Mouse (Mus musculus) neural tube, embryonic 10.5 days (tissue): Measurements from ENCODE around the gene Unc13b.

Experiments used
- DNase-seq: peaks from one replicate; pipeline ENCODE4 v3.0.0-alpha.2; 2017; ENCODE audit warnings: low spot score; ENCODE audit errors: extremely low spot score

Gene Unc13b

GRCm38 (mm10) chr4:43217997-43218396 is 159.2 kb downstream of the Unc13b start:
- no peak for DNase-seq

GRCm38 (mm10) chr4:43231821-43232220 is 173.1 kb downstream of the Unc13b start:
- DNase-seq = no peak

- DNase-seq = no peak
Observed at GRCm38 (mm10) chr4:43232985-43233384, 174.2 kb downstream of the Unc13b start.

GRCm38 (mm10) chr4:43233489-43233888 is 174.7 kb downstream of the Unc13b start:
- DNase-seq = no peak

DNA sequence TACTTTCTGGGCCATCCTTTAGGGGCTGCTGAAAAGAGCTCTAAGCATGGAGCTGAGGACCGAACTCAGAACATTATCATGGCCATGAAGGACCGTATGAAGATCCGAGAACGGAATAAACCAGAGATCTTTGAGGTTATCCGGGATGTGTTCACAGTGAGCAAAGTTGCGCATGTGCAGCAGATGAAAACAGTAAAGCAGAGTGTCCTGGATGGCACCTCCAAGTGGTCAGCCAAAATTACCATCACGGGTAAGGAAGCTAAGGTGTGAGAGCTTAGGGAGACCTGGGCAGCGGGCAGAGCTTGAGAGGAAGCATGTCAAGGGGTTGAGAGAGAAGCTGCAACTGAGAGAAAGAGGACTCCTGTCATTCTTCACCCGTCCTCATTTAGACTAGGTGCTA is 178.1 kb downstream of the Unc13b start:
- DNase-seq = no peak

DNA sequence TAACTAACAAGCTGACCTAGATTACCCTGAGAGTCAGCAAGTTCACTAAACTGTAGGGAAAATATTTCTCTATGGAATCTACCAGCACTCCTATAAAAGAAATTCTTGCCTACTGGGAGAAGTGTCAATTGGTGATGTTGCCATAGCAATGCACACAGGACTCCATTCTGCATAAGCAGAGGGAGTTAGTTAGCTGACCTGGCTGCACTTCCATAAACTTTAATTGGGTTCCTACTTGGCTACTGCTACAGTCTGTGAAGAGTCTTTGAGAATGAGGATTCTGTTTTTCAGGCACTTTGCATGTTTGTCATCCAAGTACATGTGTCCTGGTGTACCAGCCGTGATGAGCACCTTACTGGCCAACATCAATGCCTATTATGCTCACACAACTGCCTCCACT is 182.0 kb downstream of the Unc13b start:
- DNase-seq = no peak

DNA sequence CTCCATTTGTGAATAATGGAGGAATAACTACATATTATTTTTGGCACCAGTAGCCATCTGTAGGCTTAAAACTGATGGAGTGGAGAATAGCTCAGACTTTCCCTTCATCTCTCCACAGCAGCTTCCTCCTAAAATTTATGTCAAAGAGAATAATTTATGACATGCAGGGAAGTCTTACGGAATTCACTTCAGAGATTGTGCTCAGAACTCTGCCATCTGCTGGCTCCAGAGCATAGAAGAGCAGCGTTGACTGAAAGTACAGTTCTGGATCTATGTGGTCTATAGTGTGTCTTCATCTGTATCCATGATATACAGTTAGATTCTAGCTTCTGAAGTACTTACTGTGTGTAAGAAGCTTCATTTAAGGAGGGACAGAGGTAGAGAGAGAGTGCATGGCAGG is 185.3 kb downstream of the Unc13b start:
- no peak for DNase-seq

DNA sequence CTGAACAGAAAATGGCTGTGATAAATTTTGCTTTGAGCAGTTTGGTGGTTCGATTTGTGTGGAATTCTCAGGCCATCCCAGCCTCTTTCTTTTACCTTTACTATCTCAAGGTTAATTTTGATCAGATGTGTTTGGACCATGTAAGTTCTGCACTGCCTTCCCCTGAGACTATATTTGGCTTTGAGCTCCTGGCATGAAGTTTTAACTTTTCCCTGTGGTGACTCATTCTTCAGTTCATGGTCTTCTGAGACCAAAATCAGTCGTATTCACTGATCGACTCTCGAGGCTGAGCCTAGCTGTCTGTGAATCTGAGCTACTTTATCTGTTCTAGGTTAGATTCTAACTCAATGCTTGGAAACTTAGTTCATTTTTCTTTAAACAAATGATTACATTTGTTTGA is 187.0 kb downstream of the Unc13b start:
- DNase-seq = no peak

- peak; percentile 16 for DNase-seq
Observed at GRCm38 (mm10) chr4:43248026-43248425, 189.3 kb downstream of the Unc13b start.

GRCm38 (mm10) chr4:43248909-43249308 is 190.2 kb downstream of the Unc13b start:
- no peak for DNase-seq

DNA sequence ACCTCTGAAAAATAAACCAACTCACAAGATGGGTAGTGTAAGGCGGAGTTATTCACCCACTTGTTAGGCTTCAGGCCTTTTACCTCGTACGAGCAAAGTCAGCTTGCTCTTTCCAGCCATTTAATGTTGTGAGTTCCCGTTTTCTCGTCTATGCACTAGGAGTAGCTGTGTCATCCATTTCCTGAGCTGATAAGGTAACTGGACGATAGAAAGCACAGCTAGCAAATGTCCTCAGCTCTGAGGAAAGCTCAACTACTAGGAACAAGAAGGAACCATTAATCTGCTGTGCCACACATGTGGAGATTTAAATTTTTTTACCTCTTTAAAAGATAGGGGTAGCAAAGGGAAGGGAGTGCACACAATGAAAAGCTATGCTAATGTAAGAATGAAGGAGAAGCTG is 192.5 kb downstream of the Unc13b start:
- no peak for DNase-seq

GRCm38 (mm10) chr4:43257040-43257439 is 198.3 kb downstream of the Unc13b start:
- no peak for DNase-seq

GRCm38 (mm10) chr4:43258556-43258955 is 199.8 kb downstream of the Unc13b start:
- DNase-seq = no peak

DNA sequence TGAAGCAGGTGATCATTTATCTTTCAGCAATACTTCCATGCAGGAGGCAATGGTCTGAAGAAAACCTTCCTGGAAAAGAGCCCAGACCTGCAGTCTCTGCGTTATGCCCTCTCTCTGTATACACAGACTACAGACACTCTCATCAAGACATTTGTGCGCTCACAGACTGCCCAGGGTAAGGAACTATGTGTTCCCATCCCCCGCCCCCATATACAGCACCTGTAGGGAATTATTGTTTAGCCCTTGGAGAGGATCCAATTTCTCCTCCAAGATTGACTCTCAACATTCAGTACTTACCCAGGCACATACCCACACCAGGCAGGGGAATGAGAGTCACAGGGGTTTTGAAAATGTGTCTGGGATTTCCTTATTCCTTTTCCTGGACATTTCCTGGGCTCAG is 200.7 kb downstream of the Unc13b start:
- no peak for DNase-seq

GRCm38 (mm10) chr4:43260096-43260495 is 201.3 kb downstream of the Unc13b start:
- DNase-seq = no peak

- DNase-seq = no peak
Observed at GRCm38 (mm10) chr4:43262821-43263220, 204.1 kb downstream of the Unc13b start.

DNA sequence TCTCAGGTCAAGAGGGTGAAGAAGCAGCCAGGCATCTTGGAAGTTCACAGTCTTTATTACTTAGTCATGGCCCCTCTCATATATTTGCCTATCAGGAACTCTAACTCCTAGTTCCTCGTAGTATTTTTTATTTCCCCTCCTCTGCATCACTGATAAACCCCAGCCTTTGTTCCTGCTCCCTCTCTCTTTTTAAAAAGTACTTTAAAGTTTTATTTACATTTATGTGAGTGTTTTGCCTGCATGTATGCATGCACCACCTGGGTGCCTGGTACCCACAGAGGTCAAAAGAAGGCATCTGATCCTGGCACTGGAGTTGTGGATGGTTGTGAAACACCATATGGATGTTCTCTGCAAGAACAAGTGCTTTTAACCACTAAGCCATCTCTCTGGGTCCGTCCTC is 207.4 kb downstream of the Unc13b start:
- no peak for DNase-seq

- DNase-seq = peak; percentile 74
Observed at GRCm38 (mm10) chr4:43266623-43267322, 208.0 kb downstream of the Unc13b start, which contains the start of gene Atp8b5. Atp8b5 (plus strand) TSS chr4:43267159.

GRCm38 (mm10) chr4:43267323-43267658 is 208.5 kb downstream of the Unc13b start:
- no peak for DNase-seq

DNA sequence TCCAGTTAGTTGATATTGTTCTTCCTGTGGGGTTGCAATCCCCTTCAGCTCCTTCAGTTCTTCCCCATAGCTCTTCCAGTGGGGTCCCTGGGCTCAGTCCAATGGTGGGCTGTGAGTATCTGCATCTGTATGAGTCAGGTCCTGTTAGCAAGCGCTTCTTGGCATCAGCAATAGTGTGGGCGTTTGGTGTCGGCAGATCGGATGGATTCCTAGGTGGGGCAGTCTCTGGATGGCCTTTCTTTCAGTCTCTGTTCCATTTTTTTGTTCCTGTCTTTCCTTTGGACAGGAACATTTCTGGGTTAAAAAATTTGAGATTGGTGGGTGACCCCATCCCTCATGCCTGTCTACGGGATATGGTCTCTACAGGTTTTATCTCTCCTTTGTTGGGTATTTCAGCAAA is 226.7 kb downstream of the Unc13b start:
- no peak for DNase-seq

DNA sequence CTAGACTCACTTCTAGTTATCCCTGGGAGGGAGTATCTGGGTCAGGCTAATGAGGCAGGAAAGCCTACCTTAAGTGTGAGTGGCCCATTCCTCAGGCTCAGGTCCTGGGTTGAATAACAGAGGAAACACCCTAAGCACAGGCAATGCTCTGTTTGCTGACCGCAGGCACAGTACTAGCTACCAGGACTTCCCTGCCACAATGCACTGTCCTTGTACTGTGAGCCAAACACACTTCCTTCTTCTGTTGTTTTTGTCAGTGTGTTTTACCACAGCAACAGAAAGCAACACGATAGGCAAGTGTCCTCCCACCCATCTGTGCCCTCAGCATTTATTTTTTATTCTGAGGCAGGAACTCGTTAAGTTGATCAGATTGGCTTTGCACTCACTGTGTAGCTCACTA is 228.6 kb downstream of the Unc13b start:
- DNase-seq = no peak

DNA sequence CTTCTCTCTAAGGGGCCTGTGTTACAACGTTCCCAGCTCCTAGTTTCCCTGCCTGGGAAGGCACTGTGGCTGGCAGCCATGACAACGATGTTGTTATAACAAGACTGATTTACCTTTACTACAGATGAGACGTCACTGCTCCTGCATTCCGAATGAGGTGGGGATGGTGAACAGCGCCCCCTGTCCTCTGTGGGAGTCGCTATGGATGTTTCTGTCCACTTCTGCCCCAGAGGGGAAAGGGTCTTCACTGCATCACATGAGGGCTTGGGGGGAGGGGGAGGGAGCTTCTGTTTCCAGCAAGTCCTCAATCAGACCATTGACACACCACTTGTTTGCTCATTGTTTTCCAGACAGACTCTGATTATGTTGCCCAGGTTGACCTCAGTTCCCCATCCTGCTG is 235.2 kb downstream of the Unc13b start:
- DNase-seq = peak; percentile 16

DNA sequence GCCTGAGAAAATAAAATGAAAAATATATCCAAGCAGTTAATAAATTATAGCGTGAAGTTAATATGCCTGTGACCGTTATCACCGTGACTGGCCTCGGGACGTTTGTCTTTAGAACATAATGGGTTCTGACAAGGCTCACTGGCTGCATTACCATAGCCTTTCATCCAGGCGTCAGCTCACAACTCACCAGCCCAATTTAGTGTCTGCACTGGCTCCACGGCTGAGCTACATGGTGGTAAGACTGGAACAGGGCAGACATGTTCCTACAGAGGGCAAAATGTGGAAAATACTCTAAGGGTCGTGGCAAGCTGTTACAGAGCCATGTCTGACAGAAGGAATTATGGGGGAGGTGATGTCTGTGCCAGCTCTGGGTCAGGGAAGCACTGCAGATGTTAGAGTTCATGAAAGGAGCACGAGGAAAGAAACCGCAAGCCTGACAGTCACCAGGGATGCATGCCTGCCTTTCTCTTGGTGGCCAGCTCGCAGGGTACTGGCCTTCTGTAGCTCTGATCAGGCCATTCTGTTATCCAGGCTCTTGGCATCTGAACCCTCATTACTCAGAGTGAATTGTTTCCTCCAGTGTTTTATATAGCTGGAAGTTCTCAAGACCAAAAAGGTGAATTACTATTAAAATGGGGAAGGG is 251.1 kb downstream of the Unc13b start:
- DNase-seq = peak; percentile 58
